Mouse (Mus musculus) frontal cortex, postnatal 10 days (tissue): ENCODE data around the gene Ctnnd2.

Experiments used
- DNase-seq, 2 experiments: peaks; one replicate each; pipeline ENCODE4 v3.0.0; 2022; ENCODE audit warnings: low spot score in 2 of 2, mixed read lengths in 1 of 2

Gene Ctnnd2

GRCm38 (mm10) chr15:30646501-30647431 is 474.4 kb downstream of the Ctnnd2 start:
- DNase-seq, result peak; percentile 31 to 40

- no peak for DNase-seq
These were observed 475.4 kb downstream of the Ctnnd2 start for GRCm38 (mm10) chr15:30647679-30648311.

- no peak for DNase-seq
These were observed 477.6 kb downstream of the Ctnnd2 start for GRCm38 (mm10) chr15:30649964-30650363.

GRCm38 (mm10) chr15:30655433-30655832 is 483.0 kb downstream of the Ctnnd2 start:
- DNase-seq, result no peak

GRCm38 (mm10) chr15:30657588-30657987 is 485.2 kb downstream of the Ctnnd2 start:
- no peak for DNase-seq

- DNase-seq, result no peak
These were observed 488.3 kb downstream of the Ctnnd2 start for GRCm38 (mm10) chr15:30660539-30661149.

GRCm38 (mm10) chr15:30661689-30662422 is 489.5 kb downstream of the Ctnnd2 start:
- no peak for DNase-seq

GRCm38 (mm10) chr15:30667819-30668587 is 495.6 kb downstream of the Ctnnd2 start:
- DNase-seq, result no peak

- DNase-seq, result no peak
These were observed 509.5 kb downstream of the Ctnnd2 start for GRCm38 (mm10) chr15:30681939-30682338.

GRCm38 (mm10) chr15:30682360-30683119 is 510.1 kb downstream of the Ctnnd2 start:
- DNase-seq, result no peak

GRCm38 (mm10) chr15:30686206-30687101 is 514.1 kb downstream of the Ctnnd2 start:
- no peak for DNase-seq

GRCm38 (mm10) chr15:30693754-30694205 is 521.4 kb downstream of the Ctnnd2 start:
- peak; percentile 57 for DNase-seq

- no peak for DNase-seq
These were observed 521.9 kb downstream of the Ctnnd2 start for GRCm38 (mm10) chr15:30694286-30694685.

- no peak for DNase-seq
These were observed 523.5 kb downstream of the Ctnnd2 start for GRCm38 (mm10) chr15:30695859-30696258.

GRCm38 (mm10) chr15:30697356-30697755 is 525.0 kb downstream of the Ctnnd2 start:
- DNase-seq, result no peak

- no peak for DNase-seq
These were observed 528.4 kb downstream of the Ctnnd2 start for GRCm38 (mm10) chr15:30700762-30701161.

- DNase-seq, result no peak
These were observed 529.2 kb downstream of the Ctnnd2 start for GRCm38 (mm10) chr15:30701592-30701991.

GRCm38 (mm10) chr15:30709026-30709753 is 536.8 kb downstream of the Ctnnd2 start:
- peak in 1 of 2 experiments; percentile 34 for DNase-seq
